Mouse (Mus musculus) forebrain, embryonic 14.5 days (tissue): ENCODE data around the gene Kcmf1. TPM values are rescaled to one million over a fixed set of nuclear protein-coding genes. Genes with fewer than 3 reads are reported as not detected.
"Not testable (repeated sequence)": the region's sequence is repeated elsewhere in the genome, so short reads cannot be mapped to it uniquely, and the experiment has no call there.

Source experiments
- ATAC-seq: fragments of 200-750 bp; cut with Nextera tagmentation; 2 replicates; pipeline ENCODE4 v1.8.0; 2017; ENCODE audit warnings: mild to moderate bottlenecking, moderate library complexity
- DNase-seq: peaks from one replicate; pipeline ENCODE4 v3.0.0-alpha.2; 2015; ENCODE audit warnings: low spot score
- H3K27ac ChIP-seq: fragments of 300-500 bp; sonication (generic); 2 replicates; pipeline ENCODE4 v1.5.1; 2014; ENCODE audit warnings: low read depth, mild to moderate bottlenecking, control low read depth, low read length, moderate library complexity
- H3K27me3 ChIP-seq: fragments of 300-500 bp; sonication (generic); replicated peaks from 2 replicates; pipeline ENCODE4 v1.6.1; 2014; ENCODE audit warnings: low read length, control low read depth, mixed read lengths; ENCODE audit not compliant: control insufficient read depth, insufficient read depth
- H3K36me3 ChIP-seq: fragments of 300-500 bp; sonication (generic); 2 replicates; pipeline ENCODE4 v1.6.1; 2014; ENCODE audit warnings: low read length, control low read depth; ENCODE audit not compliant: control insufficient read depth, insufficient read depth
- H3K4me1 ChIP-seq: fragments of 300-500 bp; sonication (generic); 2 replicates; pipeline ENCODE4 v1.6.1; 2014; ENCODE audit warnings: antibody characterized with exemption, low read length, control low read depth; ENCODE audit not compliant: control insufficient read depth, insufficient read depth
- H3K4me2 ChIP-seq: fragments of 300-500 bp; sonication (generic); 2 replicates; pipeline ENCODE4 v1.6.1; 2014; ENCODE audit warnings: mild to moderate bottlenecking, control low read depth, low read length
- H3K4me3 ChIP-seq: fragments of 300-500 bp; sonication (generic); 2 replicates; pipeline ENCODE4 v1.5.1; 2014; ENCODE audit warnings: low read depth, low read length, control low read depth
- H3K9ac ChIP-seq: fragments of 300-500 bp; sonication (generic); 2 replicates; pipeline ENCODE4 v1.6.1; 2014; ENCODE audit warnings: mild to moderate bottlenecking, low read length, control low read depth, moderate library complexity
- H3K9me3 ChIP-seq: fragments of 300-500 bp; sonication (generic); replicated peaks from 2 replicates; pipeline ENCODE4 v1.6.1; 2016; ENCODE audit warnings: low read length, control low read depth, mixed read lengths; ENCODE audit not compliant: control insufficient read depth
- WGBS: fragments of 180-500 bp; shearing (Covaris S2); extraction: QIAGEN DNeasy Blood & Tissue Kit; methylation state at CpG from one replicate; pipeline ENCODE4 v1.1.7; 2014; 5-methylcytosine and 5-hydroxymethylcytosine counted together
- polyA plus RNA-seq: library from polyadenylated mRNA; unstranded; fragments of >200 nt; fragmentation: Nextera tagmentation; extraction: Ambion mirVana; gene quantifications from 2 replicates; pipeline ENCODE4 v1.2.1, GENCODE M21; 2014

Kcmf1 gene
- polyA plus RNA-seq, 1 experiment from 2014 or later = 33.4 TPM

- no peak for ATAC-seq
- Histone ChIP-seq H3K9ac (no peak overlapping the region), H3K9me3 (no peaks in the 10 kb centered on the region), H3K36me3 (peaks cover 26% of the 10 kb centered on the region), H3K4me3 (no peak overlapping the region), H3K4me1 (no peaks in the 10 kb centered on the region), H3K4me2 (no peak overlapping the region), H3K27ac (no peak overlapping the region), H3K27me3 (no peaks in the 10 kb centered on the region)
- DNase-seq = no peak
- WGBS = 92% methylated on average over 4 of the region's 4 CpGs
These were observed 62.0 kb downstream of the Kcmf1 start for GRCm38 (mm10) chr6:72837756-72838155.

- H3K4me2 ChIP-seq = no peak overlapping the region
- ATAC-seq (no peak), DNase-seq (no peak)
- H3K9ac ChIP-seq = no peak overlapping the region
- H3K36me3 ChIP-seq = no peaks in the 10 kb centered on the region
- H3K27ac ChIP-seq = no peak overlapping the region
- no peaks in the 10 kb centered on the region for H3K27me3 ChIP-seq
- H3K4me1 ChIP-seq = no peaks in the 10 kb centered on the region
- WGBS = 47% methylated on average over 4 of the region's 4 CpGs
- no peak overlapping the region for H3K4me3 ChIP-seq
- no peaks in the 10 kb centered on the region for H3K9me3 ChIP-seq
These were observed 65.3 kb downstream of the Kcmf1 start for GRCm38 (mm10) chr6:72834518-72834917.

GRCm38 (mm10) chr6:72831858-72832257 lies 67.9 kb downstream of the Kcmf1 start:
- H3K4me1 ChIP-seq = no peaks in the 10 kb centered on the region
- no peaks in the 10 kb centered on the region for H3K36me3 ChIP-seq
- no peaks in the 10 kb centered on the region for H3K27me3 ChIP-seq
- ATAC-seq (no peak), DNase-seq (no peak)
- WGBS = 65% methylated on average over 3 of the region's 3 CpGs
- no peak overlapping the region for H3K4me3 ChIP-seq
- H3K4me2 ChIP-seq = no peak overlapping the region
- no peak overlapping the region for H3K27ac ChIP-seq
- H3K9me3 ChIP-seq = no peaks in the 10 kb centered on the region
- no peak overlapping the region for H3K9ac ChIP-seq

GRCm38 (mm10) chr6:72831276-72831675 lies 68.5 kb downstream of the Kcmf1 start:
- Histone ChIP-seq H3K9me3 (no peaks in the 10 kb centered on the region), H3K9ac (no peak overlapping the region), H3K27ac (no peak overlapping the region), H3K4me2 (no peak overlapping the region), H3K36me3 (no peaks in the 10 kb centered on the region), H3K4me3 (no peak overlapping the region), H3K27me3 (no peaks in the 10 kb centered on the region), H3K4me1 (no peaks in the 10 kb centered on the region)
- ATAC-seq (peak; percentile 49), DNase-seq (peak; percentile 81)
- WGBS = 25% methylated on average over 3 of the region's 3 CpGs

- H3K27ac ChIP-seq = no peak overlapping the region
- no peak for ATAC-seq
- no peaks in the 10 kb centered on the region for H3K27me3 ChIP-seq
- no peak overlapping the region for H3K9ac ChIP-seq
- DNase-seq = no peak
- peaks cover 8% of the 10 kb centered on the region for H3K4me1 ChIP-seq
- 68% methylated on average over 3 of the region's 3 CpGs for WGBS
- H3K4me2 ChIP-seq = no peak overlapping the region
- no peak overlapping the region for H3K4me3 ChIP-seq
- no peaks in the 10 kb centered on the region for H3K9me3 ChIP-seq
- no peaks in the 10 kb centered on the region for H3K36me3 ChIP-seq
These were observed 70.9 kb downstream of the Kcmf1 start for GRCm38 (mm10) chr6:72828857-72829256.

- H3K27me3 ChIP-seq, H3K4me1 ChIP-seq, H3K4me3 ChIP-seq, DNase-seq, H3K4me2 ChIP-seq, H3K36me3 ChIP-seq, ATAC-seq, H3K27ac ChIP-seq, H3K9ac ChIP-seq, H3K9me3 ChIP-seq: not testable (repeated sequence)
- WGBS = 12% methylated on average over 9 of the region's 9 CpGs
These were observed 71.7 kb downstream of the Kcmf1 start for GRCm38 (mm10) chr6:72828037-72828436.

- ATAC-seq (no peak), DNase-seq (no peak)
- no peak overlapping the region for H3K27ac ChIP-seq
- no peak overlapping the region; the same call in 1 of the 2 replicates for H3K4me2 ChIP-seq
- 47% methylated on average over 9 of the region's 9 CpGs for WGBS
- peaks cover 8% of the 10 kb centered on the region for H3K4me1 ChIP-seq
- H3K4me3 ChIP-seq = no peak overlapping the region
- peak overlapping the region; percentile 56; the same call in 1 of the 2 replicates for H3K9ac ChIP-seq
- no peaks in the 10 kb centered on the region for H3K36me3 ChIP-seq
- no peaks in the 10 kb centered on the region for H3K27me3 ChIP-seq
- H3K9me3 ChIP-seq = no peaks in the 10 kb centered on the region
These were observed 74.0 kb downstream of the Kcmf1 start for GRCm38 (mm10) chr6:72825762-72826161.

GRCm38 (mm10) chr6:72824971-72825737 lies 74.6 kb downstream of the Kcmf1 start:
- Histone ChIP-seq H3K9me3 (no peaks in the 10 kb centered on the region), H3K4me2 (peak overlapping the region; percentile 51), H3K4me3 (peak overlapping the region; percentile 21; the same call in 1 of the 2 replicates), H3K4me1 (peaks cover 8% of the 10 kb centered on the region), H3K36me3 (no peaks in the 10 kb centered on the region), H3K9ac (peak overlapping the region; percentile 56; the same call in 1 of the 2 replicates), H3K27me3 (no peaks in the 10 kb centered on the region), H3K27ac (no peak overlapping the region)
- ATAC-seq = peak; percentile 69
- 3% methylated on average over 26 of the region's 26 CpGs for WGBS
- DNase-seq = peak; percentile 46

GRCm38 (mm10) chr6:72813456-72813855 lies 86.3 kb downstream of the Kcmf1 start:
- DNase-seq = no peak
- Histone ChIP-seq H3K9ac (no peak overlapping the region), H3K4me3 (no peak overlapping the region), H3K27ac (no peak overlapping the region), H3K4me2 (no peak overlapping the region), H3K9me3 (no peaks in the 10 kb centered on the region), H3K4me1 (no peaks in the 10 kb centered on the region), H3K27me3 (no peaks in the 10 kb centered on the region), H3K36me3 (no peaks in the 10 kb centered on the region)
- WGBS = 84% methylated on average over 9 of the region's 9 CpGs
- ATAC-seq = no peak
